Mouse (Mus musculus): ENCODE results near the gene Gabarapl1. TPM values are rescaled to one million over a fixed set of nuclear protein-coding genes. Genes with fewer than 3 reads are reported as not detected.

The Gabarapl1 gene
- polyA plus RNA-seq, 1 experiment from 2014 or later = 46.4 TPM

- H3K4me2 ChIP-seq = peak overlapping the region; percentile 78; the same call in 1 of the 2 replicates
- H3K9me3 ChIP-seq = no peaks in the 10 kb centered on the region
- no peaks in the 10 kb centered on the region for H3K27me3 ChIP-seq
- H3K36me3 ChIP-seq = peaks cover 35% of the 10 kb centered on the region
- H3K27ac ChIP-seq = no peak overlapping the region
- no peak overlapping the region for H3K9ac ChIP-seq (replicated peaks)
- peaks cover 17% of the 10 kb centered on the region for H3K4me1 ChIP-seq (replicated peaks)
- H3K4me3 ChIP-seq (replicated peaks) = no peak overlapping the region
- 83% methylated on average over 4 of the region's 4 CpGs for WGBS
- no peak for ATAC-seq (ENCODE audit: insufficient number of reproducible peaks, insufficient read depth, low FRiP score, low TSS enrichment, low read depth)
Measured at GRCm38 (mm10) chr6:129535723-129536122, 2.8 kb downstream of the Gabarapl1 start.

- Histone ChIP-seq H3K4me1 (replicated peaks) (peaks cover 14% of the 10 kb centered on the region), H3K27me3 (no peaks in the 10 kb centered on the region), H3K4me2 (no peak overlapping the region), H3K9me3 (no peaks in the 10 kb centered on the region), H3K4me3 (replicated peaks) (no peak overlapping the region), H3K36me3 (peaks cover 48% of the 10 kb centered on the region), H3K27ac (no peak overlapping the region), H3K9ac (replicated peaks) (no peak overlapping the region)
- no peak for ATAC-seq (ENCODE audit: insufficient number of reproducible peaks, insufficient read depth, low FRiP score, low TSS enrichment, low read depth)
- WGBS = 87% methylated on average over 6 of the region's 6 CpGs
Measured at GRCm38 (mm10) chr6:129538555-129538954, 5.6 kb downstream of the Gabarapl1 start.

GRCm38 (mm10) chr6:129541931-129542330 is 9.0 kb downstream of the Gabarapl1 start:
- Histone ChIP-seq H3K4me2 (no peak overlapping the region), H3K9ac (replicated peaks) (no peak overlapping the region), H3K4me1 (replicated peaks) (no peaks in the 10 kb centered on the region), H3K36me3 (peaks cover 48% of the 10 kb centered on the region), H3K9me3 (no peaks in the 10 kb centered on the region), H3K4me3 (replicated peaks) (no peak overlapping the region), H3K27ac (no peak overlapping the region), H3K27me3 (no peaks in the 10 kb centered on the region)
- whole genome bisulfite sequencing = 89% methylated on average over 9 of the region's 9 CpGs
- no peak for ATAC-seq (ENCODE audit: insufficient number of reproducible peaks, insufficient read depth, low FRiP score, low TSS enrichment, low read depth)

- H3K4me2 ChIP-seq = no peak overlapping the region
- H3K36me3 ChIP-seq = peaks cover 45% of the 10 kb centered on the region
- H3K9ac ChIP-seq (replicated peaks) = no peak overlapping the region
- no peak overlapping the region for H3K27ac ChIP-seq
- ATAC-seq (ENCODE audit: insufficient number of reproducible peaks, insufficient read depth, low FRiP score, low TSS enrichment, low read depth) = no peak
- WGBS = 90% methylated on average over 3 of the region's 3 CpGs
- H3K4me1 ChIP-seq (replicated peaks) = no peaks in the 10 kb centered on the region
- H3K9me3 ChIP-seq = no peaks in the 10 kb centered on the region
- H3K27me3 ChIP-seq = no peaks in the 10 kb centered on the region
- H3K4me3 ChIP-seq (replicated peaks) = no peak overlapping the region
Measured at GRCm38 (mm10) chr6:129542540-129542939, 9.6 kb downstream of the Gabarapl1 start.

- H3K27me3 ChIP-seq = no peaks in the 10 kb centered on the region
- H3K4me2 ChIP-seq = no peak overlapping the region
- no peaks in the 10 kb centered on the region for H3K9me3 ChIP-seq
- H3K9ac ChIP-seq (replicated peaks) = no peak overlapping the region
- H3K36me3 ChIP-seq = peaks cover 31% of the 10 kb centered on the region
- no peaks in the 10 kb centered on the region for H3K4me1 ChIP-seq (replicated peaks)
- ATAC-seq (ENCODE audit: insufficient number of reproducible peaks, insufficient read depth, low FRiP score, low TSS enrichment, low read depth) = peak; percentile 54
- 72% methylated on average over 6 of the region's 6 CpGs for WGBS
- H3K27ac ChIP-seq = no peak overlapping the region
- H3K4me3 ChIP-seq (replicated peaks) = no peak overlapping the region
Measured at GRCm38 (mm10) chr6:129543709-129544606, 11.0 kb downstream of the Gabarapl1 start.

- no peak overlapping the region for H3K27ac ChIP-seq
- no peaks in the 10 kb centered on the region for H3K36me3 ChIP-seq
- no peaks in the 10 kb centered on the region for H3K4me1 ChIP-seq (replicated peaks)
- H3K27me3 ChIP-seq = no peaks in the 10 kb centered on the region
- 87% methylated on average over 2 of the region's 2 CpGs for WGBS
- H3K4me3 ChIP-seq (replicated peaks) = no peak overlapping the region
- H3K4me2 ChIP-seq = no peak overlapping the region
- no peak for ATAC-seq (ENCODE audit: insufficient number of reproducible peaks, insufficient read depth, low FRiP score, low TSS enrichment, low read depth)
- no peak overlapping the region for H3K9ac ChIP-seq (replicated peaks)
- H3K9me3 ChIP-seq = no peaks in the 10 kb centered on the region
Measured at GRCm38 (mm10) chr6:129547277-129547676, 14.3 kb downstream of the Gabarapl1 start.

GRCm38 (mm10) chr6:129548009-129548408 is 15.0 kb downstream of the Gabarapl1 start:
- no peak for ATAC-seq (ENCODE audit: insufficient number of reproducible peaks, insufficient read depth, low FRiP score, low TSS enrichment, low read depth)
- WGBS = 76% methylated on average over 3 of the region's 3 CpGs

GRCm38 (mm10) chr6:129557298-129558023 is 24.5 kb downstream of the Gabarapl1 start:
- no peak overlapping the region for H3K27ac ChIP-seq
- no peak overlapping the region for H3K4me3 ChIP-seq (replicated peaks)
- H3K36me3 ChIP-seq = no peaks in the 10 kb centered on the region
- H3K4me2 ChIP-seq = no peak overlapping the region
- no peaks in the 10 kb centered on the region for H3K27me3 ChIP-seq
- no peaks in the 10 kb centered on the region for H3K4me1 ChIP-seq (replicated peaks)
- H3K9ac ChIP-seq (replicated peaks) = no peak overlapping the region
- no peak for ATAC-seq (ENCODE audit: insufficient number of reproducible peaks, insufficient read depth, low FRiP score, low TSS enrichment, low read depth)
- no peaks in the 10 kb centered on the region for H3K9me3 ChIP-seq

More at GRCm38 (mm10) chr6:129548009-129548408, 15.0 kb downstream of the Gabarapl1 start:
- no peaks in the 10 kb centered on the region for H3K27me3 ChIP-seq
- no peak overlapping the region for H3K9ac ChIP-seq (replicated peaks)
- no peaks in the 10 kb centered on the region for H3K9me3 ChIP-seq
- H3K4me3 ChIP-seq (replicated peaks) = no peak overlapping the region
- H3K4me1 ChIP-seq (replicated peaks) = no peaks in the 10 kb centered on the region
- H3K27ac ChIP-seq = no peak overlapping the region
- H3K36me3 ChIP-seq = no peaks in the 10 kb centered on the region
- H3K4me2 ChIP-seq = no peak overlapping the region

GRCm38 (mm10) chr6:129558946-129559640 is 26.1 kb downstream of the Gabarapl1 start:
- peak; percentile 82 for ATAC-seq (ENCODE audit: insufficient number of reproducible peaks, insufficient read depth, low FRiP score, low TSS enrichment, low read depth)
- Histone ChIP-seq H3K36me3 (no peaks in the 10 kb centered on the region), H3K4me2 (no peak overlapping the region), H3K27ac (no peak overlapping the region), H3K9me3 (no peaks in the 10 kb centered on the region), H3K4me1 (replicated peaks) (no peaks in the 10 kb centered on the region), H3K27me3 (no peaks in the 10 kb centered on the region), H3K4me3 (replicated peaks) (no peak overlapping the region), H3K9ac (replicated peaks) (no peak overlapping the region)
- WGBS = 21% methylated on average over 12 of the region's 12 CpGs

- Histone ChIP-seq H3K27me3 (no peaks in the 10 kb centered on the region), H3K36me3 (no peaks in the 10 kb centered on the region), H3K9ac (replicated peaks) (no peak overlapping the region), H3K4me1 (replicated peaks) (no peaks in the 10 kb centered on the region), H3K4me3 (replicated peaks) (no peak overlapping the region), H3K4me2 (no peak overlapping the region), H3K27ac (no peak overlapping the region), H3K9me3 (no peaks in the 10 kb centered on the region)
- no peak for ATAC-seq (ENCODE audit: insufficient number of reproducible peaks, insufficient read depth, low FRiP score, low TSS enrichment, low read depth)
- 55% methylated on average over 4 of the region's 4 CpGs for WGBS
Measured at GRCm38 (mm10) chr6:129559641-129560027, 26.7 kb downstream of the Gabarapl1 start.

GRCm38 (mm10) chr6:129565257-129565656 is 32.3 kb downstream of the Gabarapl1 start:
- Histone ChIP-seq H3K27ac (no peak overlapping the region), H3K4me3 (replicated peaks) (no peak overlapping the region), H3K9ac (replicated peaks) (no peak overlapping the region), H3K36me3 (no peaks in the 10 kb centered on the region), H3K4me1 (replicated peaks) (no peaks in the 10 kb centered on the region), H3K9me3 (no peaks in the 10 kb centered on the region), H3K27me3 (no peaks in the 10 kb centered on the region), H3K4me2 (no peak overlapping the region)
- 75% methylated on average over 2 of the region's 2 CpGs for WGBS
- no peak for ATAC-seq (ENCODE audit: insufficient number of reproducible peaks, insufficient read depth, low FRiP score, low TSS enrichment, low read depth)

Data from limb, embryonic 12.5 days (tissue).